Mouse (Mus musculus): ENCODE results near the gene Ptges2. TPM values are rescaled to one million over a fixed set of nuclear protein-coding genes. Genes with fewer than 3 reads are reported as not detected.

Gene Ptges2
- total RNA-seq, 4 experiments from 2014 or later: 46.9 to 51.4 (median 49.9) TPM

GRCm38 (mm10) chr2:32374191-32374590, 21.5 kb upstream of the Ptges2 start:
- no peak for DNase-seq (ENCODE audit: low spot score in 2 of 2)

DNA sequence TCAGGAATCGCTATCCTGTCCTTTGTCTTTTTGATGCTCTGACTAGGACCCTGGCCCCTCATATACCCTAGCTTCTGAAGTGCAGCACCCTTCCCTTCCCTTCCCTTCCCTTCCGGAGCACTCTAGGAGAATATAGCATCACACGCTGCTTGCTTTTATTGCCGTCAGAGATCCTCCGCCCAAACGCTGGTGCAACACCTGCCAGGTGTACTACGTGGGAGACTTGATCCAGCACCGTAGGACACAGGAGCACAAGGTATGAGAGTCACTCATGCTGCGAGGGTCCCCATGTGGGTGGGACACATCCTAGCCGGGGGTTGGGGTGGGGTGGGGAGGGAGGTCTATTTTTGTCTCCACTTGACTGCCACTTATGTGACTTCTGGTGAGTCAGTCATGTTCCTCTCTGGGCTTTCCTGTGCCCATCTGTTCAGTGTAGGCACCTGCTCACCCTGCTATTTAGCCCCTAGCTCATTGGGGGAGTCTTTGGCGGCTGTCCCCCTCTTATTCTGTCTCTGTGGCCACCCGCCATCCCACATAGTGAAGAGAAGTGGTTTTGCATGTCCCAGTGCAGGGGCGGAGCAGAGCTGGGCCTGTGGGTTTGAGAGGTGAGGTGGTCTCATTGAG, 20.3 kb upstream of the Ptges2 start:
- DNase-seq (ENCODE audit: low spot score in 2 of 2): peak in 1 of 2 experiments; percentile 69

DNA sequence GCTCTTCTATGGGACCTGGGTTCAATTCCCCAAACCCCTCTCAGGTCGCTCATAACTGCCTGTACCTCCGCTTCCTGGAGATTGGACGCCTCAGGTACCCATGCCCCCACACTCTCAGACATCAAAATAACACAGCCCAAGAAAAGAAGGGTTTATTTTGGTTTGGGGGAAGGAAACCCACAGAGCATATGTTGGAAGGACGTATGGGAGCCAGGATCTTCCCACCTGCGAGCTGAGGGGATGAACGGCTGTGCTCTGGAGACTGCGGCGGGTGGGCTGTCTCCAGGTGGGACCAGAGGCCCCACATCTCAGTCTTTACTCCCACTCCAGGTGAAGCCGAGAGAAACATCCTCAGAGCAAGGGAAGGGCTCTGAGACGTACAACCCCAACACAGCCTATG, 18.7 kb upstream of the Ptges2 start:
- peak in 1 of 2 experiments; percentile 64 for DNase-seq (ENCODE audit: low spot score in 2 of 2)

- DNase-seq (ENCODE audit: low spot score in 2 of 2): no peak
Measured at GRCm38 (mm10) chr2:32380001-32380500, 15.6 kb upstream of the Ptges2 start.

GRCm38 (mm10) chr2:32381141-32381774, 14.4 kb upstream of the Ptges2 start:
- peak in 1 of 2 experiments; percentile 64 for DNase-seq (ENCODE audit: low spot score in 2 of 2)

- peak; percentile 70 to 90 for DNase-seq (ENCODE audit: low spot score in 2 of 2)
Measured at GRCm38 (mm10) chr2:32381775-32382223, 13.9 kb upstream of the Ptges2 start, which contains the start of gene 1110008P14Rik. 1110008P14Rik (minus strand) TSS chr2:32381938.

GRCm38 (mm10) chr2:32382689-32383088, 13.0 kb upstream of the Ptges2 start:
- no peak for DNase-seq (ENCODE audit: low spot score in 2 of 2)

DNA sequence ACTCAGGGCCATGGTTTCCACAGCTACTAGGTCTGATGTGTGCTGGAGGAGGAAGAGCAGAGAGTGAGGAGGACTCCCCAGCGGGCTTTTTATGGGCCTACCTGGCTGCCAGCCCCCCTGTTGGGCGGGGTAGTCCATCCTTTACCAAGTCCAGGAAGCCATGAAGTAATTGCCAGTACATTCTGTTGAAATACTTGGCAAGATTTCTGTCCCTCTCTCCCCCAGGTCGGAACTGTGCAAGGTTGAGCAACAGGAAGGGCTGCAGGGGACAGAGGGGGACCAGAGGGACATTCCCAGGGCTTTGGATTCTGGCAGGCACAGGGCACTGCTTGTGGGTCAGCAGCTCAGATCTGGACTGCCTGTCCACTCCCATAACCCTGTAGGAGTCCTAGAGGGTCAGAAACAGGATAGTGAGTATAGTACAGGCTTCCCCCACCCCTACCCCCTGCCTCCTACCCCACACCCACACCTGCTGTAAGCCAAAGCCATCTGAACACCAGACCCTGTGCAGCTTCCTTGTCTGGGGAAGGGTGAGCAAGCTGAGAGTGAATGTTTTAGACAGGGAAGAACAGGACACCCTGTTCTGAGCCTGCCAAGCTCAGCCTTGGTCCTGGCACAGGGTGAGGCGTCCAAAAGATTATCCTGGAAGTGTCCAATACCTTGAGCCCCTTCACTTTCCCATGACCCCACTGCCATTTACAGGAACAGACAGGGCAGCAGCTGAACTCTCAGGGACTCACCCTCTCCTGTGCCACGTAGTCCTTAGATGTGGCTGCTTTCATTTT, 7.8 kb upstream of the Ptges2 start, which contains the start of gene Lcn2:
TSS of gene Lcn2 (minus strand) at position 547 of the 785 bp plus-strand sequence.
- no peak for DNase-seq (ENCODE audit: low spot score in 2 of 2)

GRCm38 (mm10) chr2:32389157-32389556, 6.5 kb upstream of the Ptges2 start:
- no peak for DNase-seq (ENCODE audit: low spot score in 2 of 2)

GRCm38 (mm10) chr2:32390871-32391270, 4.8 kb upstream of the Ptges2 start:
- DNase-seq (ENCODE audit: low spot score in 2 of 2): no peak

DNA sequence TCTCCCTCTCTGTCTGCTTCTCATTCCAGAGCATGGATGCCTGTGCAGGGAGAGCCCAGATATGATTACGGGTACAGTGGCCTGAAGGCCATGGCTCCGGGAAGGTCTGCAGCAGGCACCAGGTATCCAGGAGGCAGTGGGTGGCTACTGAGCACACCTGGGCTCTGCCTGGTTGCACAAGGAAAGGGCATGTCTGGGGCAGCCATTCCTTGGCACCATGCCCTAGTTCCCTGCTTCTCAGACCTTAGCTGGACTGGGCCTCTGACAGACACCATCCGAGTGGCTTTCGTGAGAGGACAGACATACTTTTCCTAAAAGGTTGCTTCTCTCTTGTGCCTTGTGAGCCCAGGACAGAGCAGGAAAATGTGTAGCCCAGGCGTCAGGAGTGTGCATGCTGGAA, 3.6 kb upstream of the Ptges2 start:
- DNase-seq (ENCODE audit: low spot score in 2 of 2): no peak

DNA sequence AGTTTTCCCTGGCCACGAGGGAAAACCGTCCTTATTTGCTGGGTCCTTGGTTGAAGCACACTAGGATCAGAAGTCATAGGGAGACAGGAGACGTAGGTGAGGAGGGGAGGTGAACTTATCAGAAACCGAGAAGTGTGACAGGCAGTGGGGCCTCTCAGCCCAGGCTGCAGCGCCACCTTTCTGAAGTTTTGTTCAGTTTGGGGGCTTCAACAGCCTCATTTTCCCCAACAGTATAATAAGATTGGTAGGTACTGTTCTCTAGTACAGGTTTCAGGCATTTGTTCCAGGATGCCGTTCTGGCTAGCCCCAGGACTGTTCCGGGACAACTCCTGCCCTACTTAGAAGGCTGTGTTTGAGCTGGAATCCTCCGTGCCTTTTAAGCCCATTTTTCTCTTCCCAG, 723 bp upstream of the Ptges2 start:
- DNase-seq (ENCODE audit: low spot score in 2 of 2): no peak

DNA sequence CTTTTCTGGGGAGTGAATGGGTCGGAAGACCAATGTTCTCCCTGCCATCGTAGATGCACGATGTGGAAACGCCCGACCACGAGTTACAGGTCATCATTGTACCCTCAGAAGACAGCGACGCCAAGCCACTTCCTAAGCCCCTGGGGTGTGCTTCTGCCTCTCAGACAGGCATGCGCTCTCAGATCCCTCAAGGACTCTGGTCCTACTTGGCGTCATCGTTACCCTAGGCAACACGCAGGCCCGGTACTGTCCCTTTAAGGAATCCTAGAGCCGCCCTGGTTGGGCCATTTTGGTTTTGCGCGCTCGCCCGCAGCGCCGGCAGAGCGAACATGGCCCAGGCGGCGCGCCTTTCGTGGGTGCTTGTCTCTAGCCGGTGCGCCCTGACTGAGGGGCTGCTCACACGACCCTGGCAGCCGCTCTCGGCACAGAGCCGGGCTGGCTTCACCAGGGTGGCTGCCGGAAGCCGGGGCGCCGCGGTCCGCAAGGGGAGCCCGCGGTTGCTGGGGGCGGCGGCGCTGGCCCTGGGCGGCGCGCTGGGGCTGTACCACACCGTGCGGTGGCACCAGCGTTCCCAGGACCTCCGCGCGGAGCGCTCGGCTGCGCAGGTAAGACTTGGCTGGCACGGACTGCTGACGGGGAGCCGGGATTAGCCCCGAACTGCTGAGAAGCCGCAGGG, 388 bp downstream of the Ptges2 start:
- peak; percentile 90 to 94 for DNase-seq (ENCODE audit: low spot score in 2 of 2)

DNA sequence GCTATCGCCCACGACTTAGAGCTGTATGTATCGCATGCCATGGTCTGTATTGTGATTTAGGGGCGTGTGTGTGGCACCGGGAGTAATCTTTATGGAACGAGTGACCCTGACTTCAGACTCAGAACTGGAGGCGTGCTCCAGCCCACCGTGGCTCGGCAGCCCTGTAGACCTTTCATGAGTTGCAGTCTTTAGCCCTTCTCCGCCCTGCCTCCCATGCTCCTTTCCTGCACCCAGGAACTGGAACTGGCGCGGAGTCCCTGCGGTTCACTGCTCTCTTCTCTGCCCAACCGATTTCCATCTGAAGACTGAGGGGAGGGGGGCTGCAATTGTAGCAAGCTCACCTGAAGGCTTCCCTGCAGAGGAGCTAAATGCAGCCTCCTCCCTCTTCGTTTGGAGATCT, 999 bp downstream of the Ptges2 start:
- DNase-seq (ENCODE audit: low spot score in 2 of 2): no peak

DNA sequence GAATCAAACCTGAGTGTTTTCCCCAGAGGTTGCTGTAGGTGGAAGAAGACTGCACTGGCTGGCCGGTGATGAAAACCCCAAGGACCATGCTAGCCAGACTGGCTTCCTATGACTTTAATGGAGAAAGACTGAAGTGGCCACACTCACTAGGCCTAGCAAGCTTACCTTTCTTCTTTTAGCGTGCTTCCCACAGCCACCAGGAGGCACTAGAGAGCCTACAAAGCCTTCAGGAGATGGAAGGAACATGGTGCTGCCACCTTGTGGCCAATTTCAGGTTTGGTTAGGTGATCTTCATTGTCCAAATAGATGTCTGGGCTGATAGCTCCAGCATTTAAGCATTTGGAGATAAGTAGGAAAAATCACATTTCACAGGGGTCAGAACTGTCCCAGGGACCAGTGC, 9.0 kb downstream of the Ptges2 start:
- peak; percentile 85 to 90 for DNase-seq (ENCODE audit: low spot score in 2 of 2)

- no peak for DNase-seq (ENCODE audit: low spot score in 2 of 2)
Measured at GRCm38 (mm10) chr2:32407144-32407824, 11.6 kb downstream of the Ptges2 start.

DNA sequence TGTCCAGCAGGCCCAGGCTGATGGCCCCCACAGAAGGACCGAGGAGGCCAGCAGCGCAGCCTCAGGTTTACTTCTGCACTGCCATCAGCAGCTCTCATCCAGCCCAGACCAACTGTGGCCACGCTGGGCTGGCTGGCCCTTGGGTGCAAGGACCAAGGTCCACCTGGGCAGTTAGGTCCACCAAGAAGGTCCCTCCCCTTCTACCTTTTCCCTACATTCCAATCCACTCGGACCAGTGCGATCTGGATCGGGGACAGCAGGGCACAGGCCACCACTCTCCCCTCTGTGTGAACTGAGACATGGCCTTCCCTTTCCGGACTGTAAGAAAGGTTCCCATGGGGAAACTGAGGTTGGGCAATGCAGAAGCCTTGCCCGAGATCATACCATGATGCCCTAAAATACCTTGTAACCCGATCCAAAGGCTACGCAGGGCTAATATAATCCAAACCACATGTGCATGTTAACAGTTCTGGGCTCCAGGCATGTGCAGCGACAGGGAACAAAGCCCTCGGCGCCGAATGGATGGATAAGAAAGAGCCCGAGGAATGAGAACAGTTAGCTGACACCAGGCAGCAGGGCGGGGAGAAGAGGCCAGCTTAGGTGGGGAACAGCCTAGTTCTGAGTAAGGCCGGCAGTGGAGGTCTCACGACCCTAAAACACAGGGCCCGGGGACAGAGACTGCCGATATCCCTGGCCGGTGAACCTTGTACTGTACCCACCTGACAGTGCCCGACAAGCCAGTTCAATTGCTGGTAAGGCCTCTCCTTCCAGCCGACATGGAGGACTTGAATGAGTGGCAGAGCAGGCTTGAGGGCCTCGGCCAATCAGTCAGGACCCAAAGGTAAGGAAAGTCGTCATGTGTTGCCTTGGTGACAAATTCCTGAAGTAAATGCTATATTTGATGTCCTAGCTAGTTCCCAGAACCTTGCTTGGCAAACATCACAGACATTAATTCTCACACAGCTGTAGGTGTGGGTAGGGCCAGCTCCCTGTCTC, 13.0 kb downstream of the Ptges2 start:
- DNase-seq (ENCODE audit: low spot score in 2 of 2): no peak

DNA sequence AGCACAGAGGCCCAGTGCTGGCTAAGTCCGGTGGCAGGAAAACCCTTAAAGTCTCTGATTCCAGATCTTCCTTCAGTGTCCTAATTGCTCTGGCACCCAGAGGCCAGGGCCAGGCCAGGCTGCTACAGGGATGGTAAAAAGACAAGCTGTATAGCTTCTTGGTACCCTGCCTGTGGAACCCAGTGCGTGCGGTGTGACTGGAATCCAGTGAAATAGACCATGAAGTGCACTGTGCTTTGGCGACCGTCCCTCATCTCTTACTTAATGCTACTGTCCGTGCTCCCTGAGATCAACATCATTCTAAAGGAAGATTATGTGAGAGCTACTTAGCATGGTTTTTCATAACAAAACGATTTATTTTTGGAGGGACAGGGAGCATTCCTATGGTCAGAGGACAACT, 15.7 kb downstream of the Ptges2 start:
- no peak for DNase-seq (ENCODE audit: low spot score in 2 of 2)

DNA sequence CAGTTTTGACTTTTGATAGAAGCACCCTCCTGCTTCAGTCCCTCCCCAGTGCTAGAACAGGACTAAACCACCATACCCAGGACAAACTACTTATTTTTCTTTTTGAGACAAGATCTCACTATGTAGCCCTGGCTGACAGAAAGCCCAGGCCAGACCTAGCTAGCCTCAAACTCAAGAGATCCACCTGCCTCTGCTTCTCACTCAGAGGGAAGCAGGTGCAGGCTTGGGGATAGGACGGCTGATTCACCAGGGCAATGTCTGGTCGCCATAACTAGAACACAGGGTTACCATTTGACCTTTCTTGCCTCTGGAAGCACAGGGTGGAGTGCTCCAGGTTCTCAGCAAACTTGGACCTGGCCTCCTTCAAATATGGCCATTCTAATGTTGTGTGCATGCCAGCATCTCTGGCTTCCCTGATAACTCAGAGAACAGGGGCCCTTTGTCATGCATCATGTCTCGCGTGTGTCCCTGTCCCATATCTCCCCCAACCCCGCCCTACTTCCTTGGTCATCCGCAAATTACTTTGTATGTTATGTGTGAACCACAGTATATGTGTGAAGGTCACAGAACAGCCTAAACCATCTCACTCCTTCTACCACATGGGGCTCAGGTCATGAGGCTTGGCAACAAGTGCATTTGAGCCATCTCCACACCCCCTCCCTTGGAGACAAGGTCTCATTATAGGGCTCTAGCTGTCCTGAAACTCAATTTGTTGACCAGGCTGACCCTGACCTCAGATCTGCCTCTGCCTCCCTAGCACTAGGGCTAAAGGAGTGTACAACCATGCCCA, 17.2 kb downstream of the Ptges2 start:
- no peak for DNase-seq (ENCODE audit: low spot score in 2 of 2)

Data from left cerebral cortex, adult 8-10 months (tissue).